Mouse (Mus musculus) spleen, embryonic (tissue): Measurements from ENCODE around the gene Mef2c.

ENCODE experiments used
- CTCF ChIA-PET: fragments of 350-600 bp; sonication (Branson Sonifier 250); formaldehyde crosslinking; loops from one replicate; lab custom pipeline; 2022; lab: Charles Lee

The Mef2c gene

GRCm38 (mm10) chr13:83524159-83524901, 20.5 kb downstream of the Mef2c start:
- CTCF ChIA-PET: interaction anchor here (0.6 to 0.7 kb wide), 3 partner anchors 78 to 373 kb away, joined by 3 to 4 read pairs (median 3); no protein-coding TSS in a partner anchor

DNA sequence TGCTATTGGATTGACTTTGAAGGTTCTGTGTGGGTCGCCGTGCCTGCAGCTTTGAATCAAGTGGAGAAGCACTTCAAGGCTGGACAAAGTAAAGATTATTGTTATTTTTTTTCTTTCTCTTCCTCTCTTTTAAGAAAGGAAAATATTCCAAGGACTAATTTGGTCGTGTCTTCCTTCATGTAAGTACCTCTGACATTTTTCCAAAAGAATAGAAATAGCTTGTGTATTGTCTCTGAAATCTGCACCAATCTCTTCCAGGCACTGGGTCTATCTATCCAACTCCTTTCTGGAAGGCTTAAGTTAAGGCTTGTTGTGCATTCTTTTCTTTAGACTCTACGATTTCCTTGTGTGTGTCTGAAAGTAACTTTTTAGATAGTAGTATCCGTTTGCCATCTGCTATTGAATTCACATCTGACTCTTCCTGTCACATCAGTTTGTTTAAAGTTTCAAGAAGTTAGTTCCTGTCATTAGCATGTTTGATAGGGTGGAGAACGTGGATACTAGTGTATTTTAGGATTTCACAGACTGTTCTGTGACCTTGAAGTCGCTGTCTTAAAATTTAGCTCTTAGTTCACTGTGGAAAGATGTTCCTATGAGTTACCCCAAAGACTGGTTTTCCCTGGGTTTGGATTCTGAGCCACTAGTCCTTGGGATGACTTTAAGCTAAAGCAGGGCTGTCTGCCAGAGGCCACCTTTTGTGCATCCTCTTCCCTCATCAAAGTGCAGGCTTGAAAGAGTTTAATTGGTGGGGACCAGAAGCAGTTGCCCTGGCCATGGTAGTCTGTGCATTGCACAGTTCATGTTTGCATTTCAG, 21.3 kb downstream of the Mef2c start:
- CTCF ChIA-PET: interaction anchor here (0.6 to 0.7 kb wide), 2 partner anchors 77 to 100 kb away, joined by 3 read pairs; no protein-coding TSS in a partner anchor

DNA sequence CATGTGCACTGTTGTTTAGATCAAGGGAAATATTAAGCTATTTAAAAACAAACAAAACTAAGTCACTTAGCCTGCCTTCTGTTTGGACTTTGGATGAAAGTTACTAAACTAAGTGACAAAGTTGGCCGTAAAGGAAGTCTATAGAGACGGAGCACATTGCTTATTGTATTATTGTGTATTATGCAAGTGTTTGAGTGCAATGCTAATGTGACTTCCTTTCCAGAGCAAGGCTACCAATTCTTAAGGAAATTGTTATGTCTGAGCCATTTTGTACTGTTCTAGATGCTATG, 21.8 kb downstream of the Mef2c start:
- CTCF ChIA-PET: no interaction called here

DNA sequence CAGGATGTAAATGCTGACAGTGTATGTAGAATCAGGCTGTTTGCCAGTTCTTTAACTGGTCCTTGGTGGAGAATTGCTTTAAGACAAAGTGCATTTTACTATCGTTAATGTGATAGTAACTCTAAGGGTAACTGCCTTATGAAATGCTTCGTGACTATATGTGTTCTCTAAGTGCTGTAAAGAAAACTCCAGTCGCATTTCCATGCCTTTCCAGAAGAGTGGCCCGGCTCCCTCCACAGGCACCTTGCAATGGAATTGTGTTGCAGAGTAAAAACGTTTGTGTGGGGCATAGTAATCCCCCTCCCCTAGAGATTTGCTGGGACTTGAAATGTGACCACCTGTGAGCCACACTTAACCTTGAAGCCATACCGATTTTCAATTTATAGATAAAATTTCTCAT, 22.2 kb downstream of the Mef2c start:
- CTCF ChIA-PET: no interaction called here

- CTCF ChIA-PET: interaction anchor here (0.6 kb wide), 1 partner anchor 462 kb away, joined by 4 read pairs; no protein-coding TSS in a partner anchor
These were observed 24.1 kb downstream of the Mef2c start for GRCm38 (mm10) chr13:83527921-83528320.

- CTCF ChIA-PET: no interaction called here
These were observed 26.0 kb downstream of the Mef2c start for GRCm38 (mm10) chr13:83529729-83530314.

GRCm38 (mm10) chr13:83530889-83531288, 27.1 kb downstream of the Mef2c start:
- CTCF ChIA-PET: no interaction called here

GRCm38 (mm10) chr13:83531968-83532591, 28.2 kb downstream of the Mef2c start:
- CTCF ChIA-PET: interaction anchor here (0.7 to 0.9 kb wide), 2 partner anchors 14 to 557 kb away, joined by 3 read pairs; no protein-coding TSS in a partner anchor

- CTCF ChIA-PET: interaction anchor here (0.6 kb wide), 1 partner anchor 798 kb away, joined by 3 read pairs; no protein-coding TSS in a partner anchor
These were observed 32.5 kb downstream of the Mef2c start for GRCm38 (mm10) chr13:83536361-83536760.

- CTCF ChIA-PET: no interaction called here
These were observed 33.3 kb downstream of the Mef2c start for GRCm38 (mm10) chr13:83537163-83537562.

GRCm38 (mm10) chr13:83539921-83540320, 36.1 kb downstream of the Mef2c start:
- CTCF ChIA-PET: no interaction called here

DNA sequence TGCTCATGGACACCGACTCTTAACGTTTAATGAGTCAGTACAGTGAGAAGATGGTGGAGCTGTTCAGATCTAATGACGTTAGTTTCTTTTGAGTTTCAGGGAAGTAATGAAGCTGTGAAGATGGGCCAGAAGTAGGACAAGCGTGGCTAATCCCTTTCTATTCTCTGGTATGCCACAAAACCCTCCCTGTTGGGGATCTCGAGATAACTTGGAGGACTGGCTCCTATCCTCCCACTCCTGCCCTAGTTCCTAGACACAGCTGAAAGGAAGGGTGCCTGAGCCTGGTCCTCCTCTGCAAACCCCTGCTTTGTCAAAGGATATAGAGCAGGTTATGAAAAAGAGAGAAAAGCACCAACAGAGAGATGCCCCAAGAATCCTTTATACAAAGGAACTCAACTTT, 38.8 kb downstream of the Mef2c start:
- CTCF ChIA-PET: interaction anchor here (0.7 to 1.5 kb wide), 2 partner anchors 19 to 20 kb away, joined by 3 to 6 read pairs; no protein-coding TSS in a partner anchor

- CTCF ChIA-PET: interaction anchor here (0.6 to 0.7 kb wide), 2 partner anchors 13 to 21 kb away, joined by 3 read pairs; no protein-coding TSS in a partner anchor
These were observed 40.9 kb downstream of the Mef2c start for GRCm38 (mm10) chr13:83544707-83545106.

DNA sequence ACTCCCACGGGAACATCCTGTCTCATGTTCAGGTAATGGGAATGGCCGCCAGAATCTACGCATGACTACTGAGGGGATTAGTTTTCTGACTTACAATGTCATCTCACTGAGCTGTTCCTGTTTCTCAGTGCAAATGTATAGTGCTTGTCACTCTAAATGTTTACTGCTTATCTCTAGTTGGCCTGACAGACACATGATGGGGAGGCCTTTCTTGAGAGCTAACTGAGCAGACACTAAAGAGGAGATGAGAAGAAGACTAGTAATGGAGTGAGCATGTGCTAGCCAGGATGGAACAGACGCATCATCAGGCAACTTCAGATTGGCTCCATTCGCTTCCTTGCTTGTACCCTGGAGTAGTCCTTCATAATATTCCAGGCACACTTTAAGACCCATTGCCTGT, 43.0 kb downstream of the Mef2c start:
- CTCF ChIA-PET: interaction anchor here (0.8 to 1.5 kb wide), 2 partner anchors 11 to 64 kb away, joined by 3 read pairs; no protein-coding TSS in a partner anchor

- CTCF ChIA-PET: interaction anchor here (0.7 kb wide), 1 partner anchor 513 kb away, joined by 7 read pairs; no protein-coding TSS in a partner anchor
These were observed 47.4 kb downstream of the Mef2c start for GRCm38 (mm10) chr13:83551259-83551658.

- CTCF ChIA-PET: no interaction called here
These were observed 48.2 kb downstream of the Mef2c start for GRCm38 (mm10) chr13:83552051-83552450.

DNA sequence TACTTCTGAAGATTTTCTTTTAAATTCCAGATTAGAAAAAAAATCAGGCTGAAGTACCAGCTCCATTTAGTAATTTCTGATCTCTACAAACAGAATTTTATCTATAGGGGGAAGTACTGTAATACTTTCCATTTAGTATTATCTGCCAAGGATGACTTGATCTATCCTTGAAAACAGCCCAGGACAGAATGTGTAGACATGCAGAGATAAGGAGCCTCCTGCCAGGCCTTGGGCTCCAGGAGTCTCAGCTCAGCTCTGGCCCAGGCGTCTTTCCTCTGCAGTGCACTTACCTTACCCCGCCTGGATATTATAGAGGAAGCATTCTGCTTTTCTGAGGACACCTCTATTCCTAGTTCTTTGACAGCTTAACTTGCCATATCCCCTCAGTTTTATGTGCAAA, 59.4 kb downstream of the Mef2c start:
- CTCF ChIA-PET: interaction anchor here (1.6 kb wide), 1 partner anchor 12 kb away, joined by 5 read pairs; no protein-coding TSS in a partner anchor

DNA sequence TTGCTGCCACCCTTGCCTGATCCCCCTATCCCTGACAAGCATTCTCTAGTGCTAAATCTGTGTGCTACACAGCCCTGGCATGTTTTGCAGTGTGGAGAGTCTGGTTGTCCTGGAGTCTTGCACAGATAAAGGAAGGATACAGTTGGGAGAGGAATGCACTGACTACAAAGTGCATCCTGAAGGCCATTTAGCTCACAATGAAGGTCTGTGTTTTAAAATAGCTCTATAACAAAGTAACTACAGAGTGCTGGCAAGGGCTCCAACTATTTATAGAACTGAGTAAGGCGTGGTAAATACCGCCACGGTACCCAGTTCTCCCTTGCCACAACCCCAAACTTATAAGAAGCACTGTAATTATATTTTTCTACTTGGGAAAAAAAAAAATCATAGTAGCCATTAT, 61.9 kb downstream of the Mef2c start:
- CTCF ChIA-PET: interaction anchor here (0.7 to 0.9 kb wide), 3 partner anchors 21 to 493 kb away, joined by 3 to 9 read pairs (median 5); no protein-coding TSS in a partner anchor

GRCm38 (mm10) chr13:83566180-83566579, 62.3 kb downstream of the Mef2c start:
- CTCF ChIA-PET: interaction anchor here (0.7 to 0.9 kb wide), 2 partner anchors 21 to 494 kb away, joined by 3 to 5 read pairs; no protein-coding TSS in a partner anchor

GRCm38 (mm10) chr13:83566834-83567534, 63.1 kb downstream of the Mef2c start:
- CTCF ChIA-PET: interaction anchor here (0.7 kb wide), 1 partner anchor 623 kb away, joined by 4 read pairs; no protein-coding TSS in a partner anchor
